ENCODE assay signal across 26 mouse cellular contexts in the genomic region with DNA sequence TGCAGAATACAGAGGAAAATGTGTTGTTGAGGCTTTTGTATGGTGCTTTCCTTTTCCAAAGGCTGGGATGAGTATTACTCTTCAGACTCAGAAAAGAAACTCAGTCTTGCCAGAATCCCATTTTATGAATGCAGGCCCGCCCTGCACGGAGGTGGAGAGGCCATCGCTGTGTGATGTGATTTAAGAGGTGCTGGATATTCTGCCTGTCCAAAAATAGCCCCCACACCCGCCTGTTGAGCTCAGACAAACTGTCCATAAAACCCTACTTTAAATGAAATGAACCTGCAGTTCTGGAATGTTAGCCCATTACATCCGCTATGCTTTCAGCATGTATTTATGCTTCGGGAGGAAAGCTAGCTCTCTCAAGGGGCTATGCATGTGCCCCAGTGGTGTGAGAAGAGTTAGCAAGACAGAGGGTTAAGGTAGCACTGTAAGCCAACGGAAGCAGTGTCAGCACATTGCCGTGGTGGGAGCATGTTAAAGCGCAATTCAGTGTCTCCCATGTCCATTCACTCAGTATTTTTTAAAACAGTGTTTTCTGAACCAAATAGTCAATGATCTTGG.
DNase-seq lines count a peak whose midpoint lies in the region; ATAC-seq lines count a peak whose summit lies in the region.
"Had no signal": no experiment of that assay in that cellular context is flagged by ENCODE, and none has a peak within 500 bp of the region (broad histone marks: within the 10 kb centered on the region; RNA-seq: fewer than 3 reads in every experiment).

No protein-coding gene starts in this region.

- no peaks in the 10 kb centered on the region for H3K27me3 ChIP-seq in embryonic facial prominence, embryonic 14.5 days (replicated peaks; ENCODE audit: control insufficient read depth, insufficient read depth, low read length)
- no peaks in the 10 kb centered on the region for H3K27me3 ChIP-seq in embryonic facial prominence, embryonic 15.5 days
- H3K27me3 ChIP-seq in limb, embryonic 10.5 days (ENCODE audit: low read depth, poor library complexity, severe bottlenecking): peaks cover 12% of the 10 kb centered on the region
- H3K27me3 ChIP-seq in limb, embryonic 13.5 days: peaks cover 13% of the 10 kb centered on the region; the same call in 1 of the 2 replicates
- H3K27me3 ChIP-seq: heart, embryonic 13.5 days had no signal

- 61% methylated on average over 9 of the region's 9 CpGs for WGBS in embryonic facial prominence, embryonic 14.5 days
- WGBS in embryonic facial prominence, embryonic 15.5 days: 54% methylated on average over 9 of the region's 9 CpGs
- WGBS in limb, embryonic 10.5 days: 58% methylated on average over 9 of the region's 9 CpGs
- WGBS in limb, embryonic 13.5 days: 23% methylated on average over 9 of the region's 9 CpGs

- H3K4me3 ChIP-seq in embryonic facial prominence, embryonic 14.5 days (ENCODE audit: low read depth, low read length): no peak overlapping the region
- no peak overlapping the region for H3K4me3 ChIP-seq in embryonic facial prominence, embryonic 15.5 days (replicated peaks)
- no peak overlapping the region for H3K4me3 ChIP-seq in limb, embryonic 10.5 days
- H3K4me3 ChIP-seq in limb, embryonic 13.5 days: no peak overlapping the region
- H3K4me3 ChIP-seq: gastrocnemius, adult 2 months; heart, embryonic 10.5 days; heart, embryonic 13.5 days had no signal

- H3K4me2 ChIP-seq in embryonic facial prominence, embryonic 14.5 days (ENCODE audit: low read depth, low read length): no peak overlapping the region
- no peak overlapping the region for H3K4me2 ChIP-seq in embryonic facial prominence, embryonic 15.5 days (replicated peaks)
- H3K4me2 ChIP-seq in limb, embryonic 13.5 days (replicated peaks): peak overlapping the region; percentile 35
- H3K4me2 ChIP-seq: heart, embryonic 13.5 days; hindbrain, embryonic 14.5 days had no signal

- H3K4me1 ChIP-seq in embryonic facial prominence, embryonic 14.5 days (ENCODE audit: control insufficient read depth, insufficient read depth, low read length): peaks cover 14% of the 10 kb centered on the region; the same call in 1 of the 2 replicates
- H3K4me1 ChIP-seq in embryonic facial prominence, embryonic 15.5 days: peaks cover 4% of the 10 kb centered on the region; the same call in 1 of the 2 replicates
- peaks cover 35% of the 10 kb centered on the region for H3K4me1 ChIP-seq in limb, embryonic 10.5 days
- H3K4me1 ChIP-seq in limb, embryonic 13.5 days: peaks cover 26% of the 10 kb centered on the region
- H3K4me1 ChIP-seq: heart, embryonic 10.5 days; heart, embryonic 13.5 days had no signal

- H3K9me3 ChIP-seq in embryonic facial prominence, embryonic 14.5 days (ENCODE audit: control insufficient read depth, low read length): no peaks in the 10 kb centered on the region
- H3K9me3 ChIP-seq in embryonic facial prominence, embryonic 15.5 days (replicated peaks): no peaks in the 10 kb centered on the region
- no peaks in the 10 kb centered on the region for H3K9me3 ChIP-seq in limb, embryonic 10.5 days (replicated peaks)
- no peaks in the 10 kb centered on the region for H3K9me3 ChIP-seq in limb, embryonic 13.5 days
- H3K9me3 ChIP-seq: heart, embryonic 10.5 days; heart, embryonic 13.5 days had no signal

- no peak for ATAC-seq in embryonic facial prominence, embryonic 14.5 days (ENCODE audit: low read depth)
- ATAC-seq in embryonic facial prominence, embryonic 15.5 days (ENCODE audit: insufficient number of reproducible peaks, low FRiP score, low TSS enrichment, low read depth): no peak
- peak; percentile 81 for ATAC-seq in limb, embryonic 13.5 days (ENCODE audit: low FRiP score, low read depth)
- no peak for ATAC-seq in inflammation-experienced regulatory T-cells, adult 6 months
- ATAC-seq: CD4-positive, CD25-positive, alpha-beta regulatory T cell, adult 4 months; forebrain, embryonic 14.5 days; forebrain, postnatal 0 days; hindbrain, postnatal 0 days; intestine, postnatal 0 days had no signal

- H3K27ac ChIP-seq in embryonic facial prominence, embryonic 14.5 days (replicated peaks; ENCODE audit: low read depth, low read length): peak overlapping the region; percentile 24
- peak overlapping the region; percentile 48; the same call in 1 of the 2 replicates for H3K27ac ChIP-seq in embryonic facial prominence, embryonic 15.5 days (replicated peaks)
- peak overlapping the region; percentile 6; the same call in 1 of the 2 replicates for H3K27ac ChIP-seq in limb, embryonic 10.5 days
- no peak overlapping the region for H3K27ac ChIP-seq in limb, embryonic 13.5 days
- H3K27ac ChIP-seq: gastrocnemius, adult 2 months; heart, embryonic 10.5 days; heart, embryonic 13.5 days; hindbrain, embryonic 14.5 days; hindbrain, postnatal 0 days had no signal

- no peak for DNase-seq in embryonic facial prominence, embryonic 14.5 days (ENCODE audit: low spot score)
- peak; percentile 51 for DNase-seq in limb, embryonic 10.5 days (ENCODE audit: low spot score)
- DNase-seq in layer of hippocampus, adult 8-10 months (ENCODE audit: low spot score in 2 of 2): no peak
- DNase-seq in embryo, embryonic 11 days: no peak
- DNase-seq: adrenal gland, adult 2 months; adrenal gland, postnatal 14 days; cerebellum, adult 11-12 months; cerebellum, adult 9-10 months; cerebellum, postnatal 25 days; forebrain, postnatal 0 days; gastrocnemius, adult 2 months; gastrocnemius, postnatal 14 days; heart, adult 18-20 months; heart, postnatal 14 days; heart, postnatal 4 days; kidney, adult 2 months had no signal

- no peak overlapping the region for H3K9ac ChIP-seq in embryonic facial prominence, embryonic 14.5 days (ENCODE audit: low read depth, low read length)
- no peak overlapping the region for H3K9ac ChIP-seq in embryonic facial prominence, embryonic 15.5 days
- no peak overlapping the region for H3K9ac ChIP-seq in limb, embryonic 13.5 days
- H3K9ac ChIP-seq: forebrain, postnatal 0 days; heart, embryonic 13.5 days; hindbrain, embryonic 14.5 days had no signal

- H3K36me3 ChIP-seq in embryonic facial prominence, embryonic 14.5 days (ENCODE audit: control insufficient read depth, insufficient read depth, low read length): no peaks in the 10 kb centered on the region
- no peaks in the 10 kb centered on the region for H3K36me3 ChIP-seq in embryonic facial prominence, embryonic 15.5 days
- no peaks in the 10 kb centered on the region for H3K36me3 ChIP-seq in limb, embryonic 10.5 days
- no peaks in the 10 kb centered on the region for H3K36me3 ChIP-seq in limb, embryonic 13.5 days
- H3K36me3 ChIP-seq: heart, embryonic 10.5 days; heart, embryonic 13.5 days had no signal
